Mouse (Mus musculus) brain, adult 2 months (tissue): Measurements from ENCODE around the gene Olfr1030.
"Not testable (repeated sequence)": the region's sequence is repeated elsewhere in the genome, so short reads cannot be mapped to it uniquely, and the experiment has no call there.

Source experiments
- DNase-seq: peaks from one replicate; pipeline ENCODE4 v3.0.0; 2011; ENCODE audit warnings: low read depth, low spot score

Olfr1030 gene

GRCm38 (mm10) chr2:85978976-85979375 lies at the start of gene Olfr1030:
Olfr1030 (plus strand) TSS chr2:85979276.
- no peak for DNase-seq

- DNase-seq: no peak
Measured at GRCm38 (mm10) chr2:85950137-85950536, 28.9 kb upstream of the Olfr1030 start, which contains the start of gene Olfr1028. Olfr1028 (plus strand) TSS chr2:85950437.

GRCm38 (mm10) chr2:85973595-85973994 lies 5.5 kb upstream of the Olfr1030 start, which contains the start of gene Olfr1029:
Olfr1029 (plus strand) TSS chr2:85973895.
- no peak for DNase-seq

- DNase-seq: no peak
Measured at GRCm38 (mm10) chr2:85990004-85990403, 10.9 kb downstream of the Olfr1030 start, which contains the start of gene Olfr1031. Olfr1031 (plus strand) TSS chr2:85990304.

- DNase-seq: no peak
Measured at GRCm38 (mm10) chr2:86005240-86005639, 26.2 kb downstream of the Olfr1030 start, which contains the start of gene Olfr1032. Olfr1032 (plus strand) TSS chr2:86005540.

GRCm38 (mm10) chr2:86020406-86020805 lies 41.3 kb downstream of the Olfr1030 start, which contains the start of gene Olfr1033:
Olfr1033 (plus strand) TSS chr2:86020633.
- peak; percentile 16 for DNase-seq

GRCm38 (mm10) chr2:86021518-86021917 lies 42.4 kb downstream of the Olfr1030 start:
- DNase-seq: not testable (repeated sequence)
